Mouse (Mus musculus) midbrain, embryonic 16.5 days (tissue): ENCODE measurements around the gene Pam16. TPM values are rescaled to one million over a fixed set of nuclear protein-coding genes. Genes with fewer than 3 reads are reported as not detected.

ENCODE experiments used
- ATAC-seq: fragments of 200-750 bp; cut with Nextera tagmentation; 2 replicates; pipeline ENCODE4 v1.8.0; 2017; ENCODE audit warnings: moderate TSS enrichment
- H3K27ac ChIP-seq: fragments of 300-500 bp; sonication (generic); 2 replicates; pipeline ENCODE4 v1.5.1; 2014; ENCODE audit warnings: mild to moderate bottlenecking, low read length, mixed read lengths
- H3K27me3 ChIP-seq: fragments of 300-500 bp; sonication (generic); 2 replicates; pipeline ENCODE4 v1.6.1; 2014; ENCODE audit warnings: low read depth, low read length, mixed read lengths; ENCODE audit not compliant: control insufficient read depth, insufficient read depth
- H3K36me3 ChIP-seq: fragments of 300-500 bp; sonication (generic); 2 replicates; pipeline ENCODE4 v1.6.1; 2014; ENCODE audit warnings: mild to moderate bottlenecking, low read length, moderate library complexity, mixed read lengths; ENCODE audit not compliant: control insufficient read depth, insufficient read depth
- H3K4me1 ChIP-seq: fragments of 300-500 bp; sonication (generic); 2 replicates; pipeline ENCODE4 v1.6.1; 2014; ENCODE audit warnings: mild to moderate bottlenecking, low read length, mixed read lengths; ENCODE audit not compliant: control insufficient read depth, insufficient read depth
- H3K4me2 ChIP-seq: fragments of 300-500 bp; sonication (generic); 2 replicates; pipeline ENCODE4 v1.6.1; 2014; ENCODE audit warnings: mild to moderate bottlenecking, low read length, mixed read lengths
- H3K4me3 ChIP-seq: fragments of 300-500 bp; sonication (generic); 2 replicates; pipeline ENCODE4 v1.5.1; 2014; ENCODE audit warnings: low read depth, mild to moderate bottlenecking, low read length, moderate library complexity, mixed read lengths
- H3K9ac ChIP-seq: fragments of 300-500 bp; sonication (generic); 2 replicates; pipeline ENCODE4 v1.6.1; 2014; ENCODE audit warnings: low read depth, low read length, mixed read lengths
- H3K9me3 ChIP-seq: fragments of 300-500 bp; sonication (generic); replicated peaks from 2 replicates; pipeline ENCODE4 v1.6.1; 2014; ENCODE audit warnings: mild to moderate bottlenecking, low read length, mixed read lengths; ENCODE audit not compliant: control insufficient read depth, poor library complexity, severe bottlenecking
- WGBS: fragments of 180-500 bp; shearing (Covaris S2); extraction: QIAGEN DNeasy Blood & Tissue Kit; methylation state at CpG from one replicate; pipeline ENCODE4 v1.1.7; 2014; 5-methylcytosine and 5-hydroxymethylcytosine counted together
- polyA plus RNA-seq: library from polyadenylated mRNA; unstranded; fragments of >200 nt; fragmentation: Nextera tagmentation; extraction: Ambion mirVana; gene quantifications from 2 replicates; pipeline ENCODE4 v1.2.1, GENCODE M21; 2015

Pam16 gene
- polyA plus RNA-seq, 1 experiment from 2014 or later = 153 TPM

GRCm38 (mm10) chr16:4649692-4650091, 24.9 kb upstream of the Pam16 start:
- Histone ChIP-seq H3K36me3 (peaks cover 9% of the 10 kb centered on the region), H3K9me3 (no peaks in the 10 kb centered on the region), H3K27ac (no peak overlapping the region), H3K4me1 (no peaks in the 10 kb centered on the region), H3K27me3 (no peaks in the 10 kb centered on the region), H3K9ac (peak overlapping the region; percentile 34; the same call in 1 of the 2 replicates), H3K4me2 (no peak overlapping the region), H3K4me3 (no peak overlapping the region)
- WGBS = 94% methylated on average over 11 of the region's 11 CpGs
- ATAC-seq = no peak

GRCm38 (mm10) chr16:4649211-4649610, 24.4 kb upstream of the Pam16 start:
- WGBS = 88% methylated on average over 5 of the region's 5 CpGs
- Histone ChIP-seq H3K4me2 (no peak overlapping the region), H3K9ac (peak overlapping the region; percentile 34; the same call in 1 of the 2 replicates), H3K9me3 (no peaks in the 10 kb centered on the region), H3K27ac (no peak overlapping the region), H3K36me3 (peaks cover 5% of the 10 kb centered on the region; the same call in 1 of the 2 replicates), H3K27me3 (no peaks in the 10 kb centered on the region), H3K4me3 (no peak overlapping the region), H3K4me1 (no peaks in the 10 kb centered on the region)
- no peak for ATAC-seq

GRCm38 (mm10) chr16:4648416-4649023, 23.7 kb upstream of the Pam16 start:
- no peaks in the 10 kb centered on the region for H3K9me3 ChIP-seq
- H3K27ac ChIP-seq = no peak overlapping the region
- 79% methylated on average over 28 of the region's 28 CpGs for WGBS
- no peak overlapping the region for H3K4me2 ChIP-seq
- H3K4me3 ChIP-seq = no peak overlapping the region
- peaks cover 5% of the 10 kb centered on the region; the same call in 1 of the 2 replicates for H3K36me3 ChIP-seq
- H3K27me3 ChIP-seq = no peaks in the 10 kb centered on the region
- no peak for ATAC-seq
- no peaks in the 10 kb centered on the region for H3K4me1 ChIP-seq
- no peak overlapping the region for H3K9ac ChIP-seq

GRCm38 (mm10) chr16:4647651-4648141, 22.9 kb upstream of the Pam16 start:
- no peak for ATAC-seq
- no peak overlapping the region for H3K4me2 ChIP-seq
- H3K27ac ChIP-seq = no peak overlapping the region
- 80% methylated on average over 13 of the region's 13 CpGs for WGBS
- no peak overlapping the region for H3K4me3 ChIP-seq
- peaks cover 5% of the 10 kb centered on the region; the same call in 1 of the 2 replicates for H3K36me3 ChIP-seq
- no peaks in the 10 kb centered on the region for H3K4me1 ChIP-seq
- H3K27me3 ChIP-seq = no peaks in the 10 kb centered on the region
- H3K9ac ChIP-seq = no peak overlapping the region
- H3K9me3 ChIP-seq = no peaks in the 10 kb centered on the region

GRCm38 (mm10) chr16:4646831-4647230, 22.0 kb upstream of the Pam16 start:
- WGBS = 76% methylated on average over 4 of the region's 4 CpGs
- Histone ChIP-seq H3K4me3 (no peak overlapping the region), H3K36me3 (peaks cover 4% of the 10 kb centered on the region; the same call in 1 of the 2 replicates), H3K9me3 (no peaks in the 10 kb centered on the region), H3K4me2 (no peak overlapping the region), H3K9ac (no peak overlapping the region), H3K4me1 (no peaks in the 10 kb centered on the region; the same call in 1 of the 2 replicates), H3K27me3 (no peaks in the 10 kb centered on the region), H3K27ac (no peak overlapping the region)
- ATAC-seq = no peak

- Histone ChIP-seq H3K27me3 (no peaks in the 10 kb centered on the region), H3K27ac (no peak overlapping the region), H3K4me3 (no peak overlapping the region), H3K36me3 (no peaks in the 10 kb centered on the region; the same call in 1 of the 2 replicates), H3K9me3 (no peaks in the 10 kb centered on the region), H3K9ac (no peak overlapping the region), H3K4me2 (no peak overlapping the region), H3K4me1 (peaks cover 2% of the 10 kb centered on the region; the same call in 1 of the 2 replicates)
- no peak for ATAC-seq
- WGBS = 80% methylated on average over 4 of the region's 4 CpGs
These were observed 21.1 kb upstream of the Pam16 start for GRCm38 (mm10) chr16:4645867-4646266.

GRCm38 (mm10) chr16:4643670-4644419, 19.1 kb upstream of the Pam16 start:
- Histone ChIP-seq H3K4me2 (no peak overlapping the region), H3K27me3 (no peaks in the 10 kb centered on the region), H3K9ac (no peak overlapping the region), H3K4me1 (peaks cover 7% of the 10 kb centered on the region), H3K27ac (no peak overlapping the region), H3K4me3 (no peak overlapping the region), H3K36me3 (no peaks in the 10 kb centered on the region; the same call in 1 of the 2 replicates), H3K9me3 (no peaks in the 10 kb centered on the region)
- peak; percentile 46 for ATAC-seq
- WGBS = 68% methylated on average over 11 of the region's 11 CpGs

GRCm38 (mm10) chr16:4642937-4643336, 18.1 kb upstream of the Pam16 start:
- no peak overlapping the region for H3K9ac ChIP-seq
- H3K4me1 ChIP-seq = peaks cover 7% of the 10 kb centered on the region
- H3K36me3 ChIP-seq = no peaks in the 10 kb centered on the region
- H3K27ac ChIP-seq = 0 out of 2 replicates have a peak overlapping the region, but pooled peaks have one; percentile 5
- H3K4me3 ChIP-seq = no peak overlapping the region
- 89% methylated on average over 6 of the region's 6 CpGs for WGBS
- ATAC-seq = no peak
- no peaks in the 10 kb centered on the region for H3K9me3 ChIP-seq
- H3K27me3 ChIP-seq = no peaks in the 10 kb centered on the region
- no peak overlapping the region for H3K4me2 ChIP-seq

GRCm38 (mm10) chr16:4642190-4642589, 17.4 kb upstream of the Pam16 start:
- Histone ChIP-seq H3K4me3 (no peak overlapping the region), H3K4me2 (no peak overlapping the region), H3K36me3 (no peaks in the 10 kb centered on the region), H3K27me3 (no peaks in the 10 kb centered on the region), H3K27ac (no peak overlapping the region), H3K4me1 (peaks cover 7% of the 10 kb centered on the region), H3K9me3 (no peaks in the 10 kb centered on the region), H3K9ac (no peak overlapping the region)
- 42% methylated on average over 13 of the region's 13 CpGs for WGBS
- ATAC-seq = no peak
